Mouse (Mus musculus) urinary bladder, adult 18-20 months (tissue): ENCODE measurements around the gene Hnrnpa2b1.

Source experiments
- DNase-seq, 2 experiments: peaks; one replicate each; pipeline ENCODE4 v3.0.0; 2022; ENCODE audit warnings: low spot score in 2 of 2, mixed read lengths in 2 of 2

Gene Hnrnpa2b1

DNA sequence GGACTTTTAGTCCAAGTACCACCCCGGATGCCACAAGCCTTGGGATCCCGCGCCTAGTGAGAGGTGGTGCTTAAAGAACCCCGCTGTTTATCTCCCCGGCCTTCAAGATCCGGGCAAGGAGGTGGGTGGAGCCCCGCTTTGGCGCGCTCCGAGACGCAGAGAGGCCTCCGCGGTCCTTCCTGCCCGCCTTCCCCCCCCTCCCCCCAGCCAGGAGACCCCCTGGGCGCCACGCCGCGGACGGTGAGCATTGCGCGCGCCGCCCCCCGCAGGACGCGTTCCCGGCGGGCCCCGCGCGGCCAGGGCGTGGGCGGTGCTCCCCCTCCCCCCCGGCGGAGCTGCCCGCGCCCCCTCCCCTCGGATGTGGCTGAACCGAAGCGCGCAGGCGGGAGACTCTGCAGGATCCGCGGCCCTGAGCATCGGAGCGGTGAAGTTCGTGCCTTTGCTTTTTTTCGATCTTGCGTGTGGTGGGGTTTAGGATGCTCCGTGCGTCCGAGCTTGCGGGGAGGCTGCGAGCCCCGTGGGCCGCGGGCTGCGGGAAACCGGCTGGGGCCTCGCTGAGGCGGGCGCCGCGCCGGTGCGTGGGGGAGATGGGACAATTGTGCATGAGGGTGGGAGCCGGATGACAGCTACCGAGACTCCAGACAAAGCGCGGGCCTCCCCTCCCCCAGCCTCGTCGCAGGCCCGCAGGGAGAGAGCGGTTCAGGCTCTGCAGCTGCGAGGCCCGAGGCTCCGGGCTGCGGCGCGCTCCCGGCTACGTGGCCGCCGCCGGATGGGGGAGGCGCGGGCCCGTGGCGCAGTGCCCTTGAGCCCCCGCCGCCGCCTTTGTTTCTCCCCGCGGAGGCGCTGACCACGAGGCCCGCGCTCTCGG lies 851 bp upstream of the Hnrnpa2b1 start, which contains the start of gene Cbx3:
Gene Cbx3, plus strand, starts transcription at position 50 of the 868 bp plus-strand sequence.
- peak; percentile 46 to 74 for DNase-seq

DNA sequence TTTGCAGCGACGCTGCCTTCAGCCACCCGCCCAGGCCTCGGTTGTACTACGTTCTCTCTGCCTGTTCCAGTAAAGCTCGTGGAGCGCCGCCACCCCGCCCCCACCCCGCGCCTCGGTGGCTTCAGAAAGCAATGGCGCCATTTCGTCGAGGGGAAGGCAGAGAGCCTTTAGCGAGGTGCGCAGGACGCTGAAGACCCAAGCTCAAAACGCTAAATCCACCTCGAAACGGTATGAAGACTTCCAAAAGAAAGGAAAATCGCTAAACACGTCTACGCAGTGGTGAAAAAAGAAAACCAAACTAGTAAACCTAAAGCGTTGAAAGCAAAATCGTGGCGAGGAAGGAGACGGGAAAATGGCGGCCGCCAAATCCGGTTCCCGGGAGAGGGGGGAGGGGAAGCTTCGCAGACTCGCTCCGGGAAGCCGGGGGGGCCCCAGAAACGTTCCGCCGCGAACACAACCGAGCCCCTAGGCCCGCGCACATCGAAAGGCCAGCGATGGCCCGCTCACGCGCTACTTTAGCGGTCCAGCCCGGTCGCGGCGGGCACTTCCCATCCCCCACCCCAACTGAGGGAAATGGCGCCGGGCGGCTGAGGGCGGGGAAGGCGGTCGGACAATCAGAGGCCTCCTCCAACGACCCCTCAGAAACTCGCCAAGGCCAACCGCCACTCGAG lies 668 bp downstream of the Hnrnpa2b1 start:
- peak; percentile 59 to 79 for DNase-seq

DNA sequence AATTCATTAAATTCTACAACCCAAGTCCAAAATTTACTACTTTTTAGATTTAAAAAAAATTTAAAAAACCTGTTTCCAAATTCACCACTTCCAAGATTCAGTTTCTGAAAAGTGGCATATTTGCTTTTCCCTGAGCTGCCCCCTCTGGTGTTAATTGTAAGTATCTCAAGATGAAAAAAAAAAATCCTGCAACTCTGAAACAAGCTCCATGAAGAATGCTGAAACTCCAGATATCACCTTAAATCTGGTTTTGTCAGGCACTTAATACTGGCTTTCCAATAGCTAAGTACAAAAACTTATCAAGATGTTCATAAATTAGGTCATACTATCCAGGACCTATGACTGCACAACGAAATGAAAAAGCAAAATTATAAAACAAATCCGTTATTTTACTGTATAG lies 2.0 kb downstream of the Hnrnpa2b1 start:
- no peak for DNase-seq

DNA sequence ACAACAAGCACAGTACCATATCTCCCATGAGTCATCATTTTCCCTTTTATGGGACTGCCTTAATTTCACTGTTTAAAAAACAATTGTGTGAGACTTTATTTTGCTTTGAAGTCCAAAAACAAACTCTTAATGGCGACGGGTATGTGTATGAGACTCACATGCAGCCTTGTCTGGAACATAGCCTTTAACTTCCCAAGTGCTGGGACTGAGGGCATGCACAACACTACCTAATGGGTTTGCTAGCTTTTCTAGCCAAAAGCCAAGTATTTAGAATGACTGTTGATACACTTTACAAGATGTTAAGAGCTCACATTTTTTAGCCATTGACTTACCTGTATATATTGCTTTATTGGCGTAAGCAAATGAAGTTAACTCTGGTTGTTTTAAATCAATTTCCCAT lies 9.3 kb downstream of the Hnrnpa2b1 start:
- no peak for DNase-seq

DNA sequence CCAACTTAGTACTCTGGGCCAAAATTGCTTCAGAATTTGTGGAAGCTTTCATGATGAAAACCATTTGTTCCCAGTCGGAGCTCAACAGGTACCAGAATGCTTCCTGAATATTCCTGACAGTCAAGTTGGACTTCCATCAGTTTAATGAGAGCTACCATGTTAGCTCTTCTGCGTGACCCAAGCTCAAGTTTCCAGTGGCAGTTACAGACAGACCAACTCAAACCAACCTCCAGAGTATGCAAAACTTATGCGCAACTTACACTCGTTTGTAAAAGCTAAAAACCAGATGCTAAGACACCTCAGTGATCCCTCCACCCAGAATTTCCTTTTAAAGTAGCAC lies 9.7 kb downstream of the Hnrnpa2b1 start:
- DNase-seq = no peak

DNA sequence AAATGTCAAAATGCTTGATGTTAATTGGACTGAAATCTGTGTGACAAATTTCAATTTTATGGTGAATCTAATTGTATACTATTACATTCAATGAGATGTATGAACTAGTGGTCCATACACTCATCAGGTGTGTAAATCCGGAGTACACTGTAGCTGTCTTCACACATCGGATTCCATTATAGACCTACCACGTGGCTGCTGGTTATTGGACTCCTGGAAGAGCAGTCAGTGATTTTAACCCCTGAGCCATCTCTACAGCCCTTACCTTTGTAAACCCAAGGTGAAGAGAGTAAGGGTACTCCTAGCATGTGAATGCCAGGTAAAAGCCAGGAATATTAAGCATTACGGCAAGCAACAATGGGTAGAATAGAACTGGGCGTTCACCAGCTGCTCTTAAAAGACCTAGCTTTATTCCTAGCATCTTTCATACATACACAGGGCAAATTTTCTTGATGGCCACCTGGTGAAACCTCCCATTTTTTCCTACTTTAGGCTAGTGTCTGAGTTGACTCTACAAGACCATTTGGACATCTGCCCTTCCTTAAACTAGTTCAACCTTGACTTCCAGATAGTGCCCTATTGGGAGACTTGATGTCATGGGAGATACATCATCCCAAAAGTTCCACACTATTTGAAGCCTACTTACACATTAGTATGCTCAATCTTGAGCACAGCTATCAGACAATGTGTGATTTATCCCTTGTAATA lies 10.2 kb downstream of the Hnrnpa2b1 start:
- DNase-seq = no peak

DNA sequence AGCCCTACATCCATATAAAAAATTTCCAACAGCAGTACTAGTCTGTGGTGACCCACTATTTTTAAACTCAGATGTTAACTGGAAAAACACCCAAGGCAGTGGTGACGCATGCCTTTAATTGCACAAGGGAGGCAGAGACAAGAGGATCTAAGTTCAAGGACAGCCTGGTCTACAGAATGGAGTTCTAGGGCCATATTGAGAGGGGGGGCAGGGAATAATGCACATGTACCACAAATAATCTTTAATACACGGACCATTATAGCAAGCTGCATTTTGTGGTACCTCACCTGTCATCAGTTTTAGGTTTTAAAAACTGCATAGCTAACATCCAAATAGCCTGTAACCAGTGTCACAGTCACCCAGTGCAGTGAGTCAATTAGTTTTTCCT lies 10.8 kb downstream of the Hnrnpa2b1 start:
- DNase-seq = no peak

DNA sequence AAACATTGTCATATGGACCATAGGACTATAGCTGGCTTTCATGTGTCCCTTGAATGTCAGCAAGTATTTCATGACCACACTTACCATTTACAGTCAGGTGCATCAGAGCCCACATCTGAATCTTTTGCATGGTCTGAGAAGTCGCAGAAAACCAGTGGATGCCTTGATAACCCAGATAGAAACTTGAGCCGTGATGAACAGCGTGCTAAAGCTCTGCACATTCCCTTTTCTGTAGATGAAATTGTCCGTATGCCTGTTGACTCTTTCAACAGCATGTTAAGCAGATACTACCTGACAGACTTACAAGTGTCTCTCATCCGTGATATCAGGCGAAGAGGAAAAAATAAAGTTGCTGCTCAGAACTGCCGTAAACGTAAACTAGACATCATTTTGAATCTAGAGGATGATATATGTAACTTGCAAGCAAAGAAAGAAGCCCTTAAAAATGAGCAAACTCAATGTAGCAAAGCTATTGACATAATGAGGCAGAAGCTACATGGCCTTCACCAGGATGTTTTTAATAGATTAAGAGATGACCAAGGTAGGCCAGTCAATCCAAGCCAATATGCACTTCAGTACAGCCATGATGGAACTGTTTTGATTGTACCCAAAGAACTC lies 11.8 kb downstream of the Hnrnpa2b1 start:
- DNase-seq = no peak

DNA sequence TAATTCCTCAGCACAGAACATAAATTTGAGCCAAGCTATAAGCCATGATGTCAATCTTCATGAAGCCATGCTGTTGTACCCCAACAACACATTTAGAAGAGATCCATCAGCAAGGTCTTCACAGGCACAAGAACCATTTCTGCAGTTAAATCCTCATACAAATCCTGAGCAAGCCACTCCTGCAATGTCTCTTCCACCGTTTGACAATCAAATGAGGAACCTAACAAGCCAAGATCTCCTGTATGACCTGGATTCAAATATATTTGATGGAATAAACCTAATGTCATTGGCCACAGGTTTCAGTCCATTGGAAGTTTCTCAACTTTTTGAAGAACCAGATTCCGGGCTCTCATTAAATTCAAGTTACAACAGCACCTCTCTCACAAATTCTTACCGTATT lies 12.4 kb downstream of the Hnrnpa2b1 start:
- DNase-seq = no peak

DNA sequence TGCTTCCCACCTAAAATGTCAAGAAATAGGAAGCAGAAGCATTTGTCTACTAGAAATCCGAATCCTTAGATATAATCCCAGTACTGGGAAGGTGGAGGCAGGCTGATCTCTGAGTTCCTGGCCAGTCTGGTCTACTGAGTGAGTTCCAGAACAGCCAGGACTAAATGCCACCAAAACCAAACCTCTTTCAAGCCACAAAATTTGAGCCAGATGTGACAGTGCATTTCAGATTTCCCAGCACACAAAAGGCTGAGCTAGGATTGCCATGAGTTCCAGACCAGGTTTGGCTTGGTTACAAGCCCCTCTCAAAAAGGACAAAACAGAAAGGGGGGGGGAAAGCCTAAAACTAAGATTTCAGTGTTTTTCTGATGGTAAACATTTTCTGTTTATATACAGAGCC lies 13.5 kb downstream of the Hnrnpa2b1 start:
- no peak for DNase-seq

DNA sequence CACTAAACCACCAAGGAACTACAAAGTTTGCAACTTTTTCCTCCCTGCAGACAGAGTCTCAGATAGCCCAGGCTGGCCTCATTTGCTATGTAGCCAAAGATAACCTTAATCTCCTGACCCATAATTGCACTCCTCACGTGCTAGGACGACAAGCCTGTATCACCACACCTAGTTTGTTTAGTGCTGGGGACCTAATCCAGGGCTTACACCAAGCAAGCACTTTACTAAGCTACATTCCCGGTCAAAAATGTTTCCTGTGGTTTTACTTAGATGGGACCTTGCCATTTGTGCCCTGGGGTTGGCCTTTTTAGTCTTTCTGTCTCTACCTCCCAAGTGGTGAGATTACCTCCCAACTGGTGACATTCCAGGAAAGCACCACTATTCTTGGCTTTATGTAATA lies 14.7 kb downstream of the Hnrnpa2b1 start:
- no peak for DNase-seq

DNA sequence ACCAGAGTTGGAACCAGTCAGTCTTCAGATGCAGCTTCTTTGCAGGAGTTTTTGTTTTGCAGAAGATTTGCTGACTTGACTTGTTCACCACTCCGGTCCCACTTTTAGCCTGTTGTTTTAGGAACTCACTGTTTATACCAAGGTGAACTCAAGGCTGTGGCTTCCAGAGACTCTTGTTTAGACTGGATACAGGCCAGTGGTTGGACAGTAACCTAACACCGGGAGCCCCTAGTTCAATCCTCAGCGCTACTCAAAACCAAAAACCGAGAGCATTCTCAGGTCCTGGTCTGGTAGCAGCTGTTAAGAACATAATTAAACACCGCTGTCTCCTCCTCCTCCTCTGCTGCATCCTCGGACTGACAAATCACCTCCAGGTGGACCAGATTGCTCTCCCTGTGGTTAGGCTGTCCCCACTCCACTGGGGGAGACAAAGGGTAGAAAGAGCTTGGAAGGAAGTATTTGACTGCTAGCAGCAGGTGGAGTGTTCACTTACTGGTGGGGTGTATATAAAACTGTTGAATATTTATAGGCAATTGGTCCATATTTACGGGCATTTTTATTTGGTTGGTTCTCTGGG lies 16.7 kb downstream of the Hnrnpa2b1 start:
- no peak for DNase-seq

DNA sequence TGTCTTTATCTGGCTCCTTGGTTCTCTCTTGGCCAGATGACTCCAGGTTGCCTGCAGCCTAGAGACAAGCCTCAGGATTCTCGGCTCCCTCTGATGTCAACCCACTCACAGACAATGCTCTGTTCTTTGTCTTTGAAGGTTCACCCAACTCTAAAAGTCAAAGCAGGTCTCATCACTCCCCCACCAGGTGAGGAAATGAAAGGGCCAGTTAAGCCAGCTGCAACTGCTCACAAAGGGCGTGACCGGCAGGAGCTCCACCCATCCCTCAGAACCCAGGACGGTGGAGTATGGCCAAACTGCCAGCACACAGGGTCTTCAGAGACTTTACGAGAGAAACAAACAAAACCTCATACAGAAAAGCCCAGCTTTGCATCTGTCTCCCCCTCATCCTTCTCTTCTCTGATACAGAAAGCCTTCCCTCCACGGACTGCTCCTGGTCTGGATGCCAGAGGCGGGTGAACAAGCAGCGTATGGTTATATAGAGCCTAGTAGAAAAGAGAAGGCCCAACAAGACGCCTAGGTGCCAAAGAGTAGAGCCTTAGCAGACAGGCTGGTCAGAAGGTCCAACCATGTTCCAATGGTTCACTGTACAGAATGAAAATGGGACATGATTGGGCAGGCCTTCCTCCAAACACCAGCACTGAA lies 27.4 kb downstream of the Hnrnpa2b1 start:
- DNase-seq = no peak

DNA sequence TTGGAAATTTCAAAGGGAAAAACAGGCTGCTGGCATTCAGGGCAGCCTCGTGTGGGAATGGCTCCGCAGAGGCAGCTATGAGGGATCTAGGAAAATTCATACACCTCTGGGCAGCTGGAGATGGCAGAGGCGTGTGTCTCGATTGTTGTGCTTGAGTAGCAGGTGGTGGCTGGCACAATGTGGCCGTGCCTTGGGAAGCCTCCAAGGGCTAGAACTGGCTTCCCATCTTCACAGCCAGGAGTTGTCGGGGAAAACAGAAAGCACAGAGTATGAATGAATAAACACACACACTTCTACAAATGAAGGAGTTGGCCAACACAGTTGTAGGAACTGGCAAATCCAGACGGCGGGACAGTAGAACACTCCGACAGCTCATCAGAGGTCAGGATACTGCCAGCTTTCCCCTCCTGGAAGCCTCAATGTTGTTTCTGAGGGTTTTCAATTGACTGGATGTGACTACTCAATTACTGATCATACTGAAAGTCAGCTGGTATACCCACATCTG lies 30.8 kb downstream of the Hnrnpa2b1 start:
- no peak for DNase-seq

DNA sequence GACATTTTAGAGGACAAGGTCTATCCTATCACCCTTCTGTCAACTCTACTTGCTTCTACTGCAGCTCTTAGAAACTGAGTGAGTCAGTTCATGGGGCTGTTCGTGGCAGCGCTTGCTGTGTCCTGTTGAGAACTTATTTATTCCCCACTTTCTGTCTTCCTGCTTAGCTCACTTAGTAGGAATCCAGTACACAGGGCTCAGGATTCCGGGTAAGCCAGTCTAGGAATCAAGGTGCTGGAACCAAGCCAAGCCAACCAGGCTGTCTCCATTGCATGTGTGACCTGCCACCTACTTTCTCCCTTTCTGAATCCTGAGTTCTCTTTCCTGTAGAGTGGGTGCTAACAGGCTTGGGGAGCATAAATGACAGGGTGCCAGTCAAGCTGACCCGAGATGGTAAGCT lies 32.0 kb downstream of the Hnrnpa2b1 start:
- DNase-seq = peak in 1 of 2 experiments; percentile 66

DNA sequence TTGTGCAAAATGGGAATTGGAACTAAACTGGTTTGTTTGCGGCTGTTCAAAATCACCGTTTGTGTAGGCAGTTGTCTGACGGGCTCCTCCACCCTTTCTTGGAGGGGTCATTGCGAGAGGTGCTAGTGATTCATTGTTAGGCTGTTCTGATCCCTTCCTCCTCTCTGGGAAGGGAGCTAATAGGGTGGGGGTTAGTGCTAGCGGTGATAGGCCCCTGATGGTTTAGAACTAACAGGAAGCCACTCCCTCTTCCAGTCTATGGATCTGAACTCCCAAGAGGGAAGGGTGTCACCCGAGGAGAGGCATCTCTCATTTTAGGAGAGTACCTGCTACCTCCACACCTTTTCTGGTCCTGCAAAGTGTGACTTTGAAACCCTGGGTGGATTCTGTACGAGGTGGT lies 35.4 kb downstream of the Hnrnpa2b1 start:
- DNase-seq = no peak

DNA sequence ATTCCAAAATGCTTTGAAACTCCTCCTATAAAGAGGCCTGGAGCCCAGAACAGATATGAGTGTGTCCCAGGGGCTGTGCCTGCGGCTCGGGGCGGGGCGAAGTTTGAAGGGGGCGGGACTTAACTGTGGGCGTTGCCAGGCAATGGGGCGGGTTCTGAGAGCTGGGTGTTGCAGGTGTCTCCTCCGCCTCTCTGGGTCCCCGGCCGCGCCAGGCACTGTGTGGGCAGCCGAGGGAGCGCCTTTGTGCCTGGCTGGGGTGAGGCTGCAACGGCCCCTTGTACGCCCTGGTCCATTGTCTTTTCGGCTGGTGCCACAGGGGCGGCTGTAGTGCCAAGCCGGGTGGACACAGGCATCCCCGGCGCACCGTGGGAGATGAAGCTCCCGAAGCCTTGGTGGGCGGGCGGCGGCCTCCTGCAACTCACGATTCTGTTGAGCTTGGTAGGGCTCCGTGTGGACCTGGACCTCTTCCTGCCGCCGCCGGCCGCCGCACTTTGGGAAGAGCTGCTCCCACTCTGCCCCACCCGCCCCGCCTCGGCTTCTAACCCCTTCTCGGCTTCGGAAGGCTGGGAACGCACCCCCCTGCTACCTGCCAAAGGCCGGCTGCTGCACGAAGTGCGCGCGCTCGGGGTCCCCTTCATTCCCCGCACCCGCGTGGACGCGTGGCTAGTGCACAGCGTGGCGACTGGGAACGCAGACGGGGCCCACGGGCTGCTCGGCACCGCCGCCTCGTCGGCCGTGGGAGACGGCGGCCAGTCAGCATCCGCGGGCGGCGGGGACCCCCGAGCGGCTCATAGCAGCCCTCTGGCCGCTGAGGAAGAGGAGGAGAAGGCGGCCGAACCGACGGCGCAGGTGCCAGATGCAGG lies 36.9 kb downstream of the Hnrnpa2b1 start, which contains the start of gene Nfe2l3:
Gene Nfe2l3, plus strand, starts transcription at position 136 of the 863 bp plus-strand sequence.
- peak; percentile 74 to 84 for DNase-seq

DNA sequence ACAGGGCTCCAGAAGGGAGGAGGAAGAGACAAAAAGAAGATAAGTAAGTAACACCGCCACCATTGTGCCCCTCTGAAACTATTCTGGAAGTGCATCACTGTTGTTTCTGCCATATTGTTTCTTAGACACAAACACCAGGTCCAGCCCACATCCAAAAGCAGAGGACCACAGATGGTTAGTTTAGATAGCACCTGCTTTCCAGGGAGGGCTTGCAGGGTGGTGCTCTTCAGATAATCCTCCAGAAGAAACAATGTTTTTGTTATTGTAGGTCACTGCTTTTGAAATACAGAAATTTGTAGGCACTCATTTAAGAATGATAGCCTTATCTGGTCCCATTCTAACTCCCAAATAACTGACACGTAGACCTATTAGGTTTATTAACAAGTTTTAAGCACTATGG lies 45.2 kb downstream of the Hnrnpa2b1 start:
- DNase-seq = no peak

DNA sequence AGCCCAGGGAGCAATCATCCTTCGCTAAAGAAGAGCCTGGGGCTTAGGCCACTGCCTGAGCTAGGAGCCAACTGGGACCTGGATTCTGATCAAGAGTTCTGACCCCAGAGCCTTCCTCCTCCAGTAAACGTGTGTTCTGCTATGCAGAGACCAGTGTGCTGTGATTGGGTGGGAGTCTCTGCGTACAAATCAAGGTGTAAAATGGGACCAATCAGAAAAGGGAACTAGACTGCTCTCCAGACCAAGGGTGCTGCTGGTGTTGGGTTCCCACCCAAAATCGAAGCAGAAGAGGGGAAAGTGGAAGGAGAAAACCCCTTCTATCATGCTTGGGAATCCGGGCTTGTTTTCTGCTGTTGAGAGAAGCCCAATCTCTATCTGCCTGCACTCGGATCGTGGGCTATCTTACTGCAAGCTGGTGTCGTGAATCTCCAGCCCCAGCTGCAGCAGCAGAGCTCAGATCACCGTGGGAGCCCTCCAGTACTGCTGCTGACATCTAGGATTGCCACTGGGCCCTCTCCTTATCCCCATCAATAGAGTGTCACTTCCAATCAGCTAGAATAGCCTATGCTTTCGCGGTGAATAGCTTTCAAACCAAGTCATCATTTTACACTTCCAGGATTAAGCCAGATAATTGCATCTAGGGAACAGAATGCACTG lies 46.1 kb downstream of the Hnrnpa2b1 start:
- no peak for DNase-seq
